ENCODE assay signal across 8 mouse cellular contexts in the genomic region with DNA sequence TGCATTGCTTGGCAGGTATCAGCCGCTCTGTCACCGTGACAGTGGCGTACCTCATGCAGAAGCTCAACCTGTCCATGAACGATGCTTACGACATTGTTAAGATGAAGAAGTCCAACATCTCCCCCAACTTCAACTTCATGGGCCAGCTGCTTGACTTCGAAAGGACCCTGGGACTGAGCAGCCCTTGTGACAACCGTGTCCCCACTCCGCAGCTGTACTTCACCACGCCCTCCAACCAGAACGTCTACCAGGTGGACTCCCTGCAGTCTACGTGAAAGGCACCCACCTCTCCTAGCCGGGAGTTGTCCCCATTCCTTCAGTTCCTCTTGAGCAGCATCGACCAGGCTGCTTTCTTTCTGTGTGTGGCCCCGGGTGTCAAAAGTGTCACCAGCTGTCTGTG. TPM values are rescaled to one million over a fixed set of nuclear protein-coding genes. Genes with fewer than 3 reads are reported as not detected.
A peak's percentile ranks its signal among the peaks of the same experiment; 100 is the strongest.
DNase-seq lines count a peak whose midpoint lies in the region; ATAC-seq and TF ChIP-seq lines count a peak whose summit lies in the region.

No protein-coding gene starts in this region.

- peak in 1 of 2 experiments; percentile 42 for DNase-seq in left cerebral cortex, adult 2 months (ENCODE audit: extremely low spot score in 1 of 2, low spot score in 2 of 2)
- no peak for DNase-seq in left cerebral cortex, adult 8-10 months (ENCODE audit: low spot score in 2 of 2)
- no peak for DNase-seq in gastrocnemius, adult 18-20 months (ENCODE audit: low spot score)

- H3K4me2 ChIP-seq in heart, embryonic 15.5 days = peak overlapping the region; percentile 91
- peak overlapping the region; percentile 48 for H3K4me2 ChIP-seq in liver, embryonic 16.5 days (ENCODE audit: low read depth, low read length)

- no peaks in the 10 kb centered on the region for H3K27me3 ChIP-seq in heart, embryonic 15.5 days
- peaks cover 38% of the 10 kb centered on the region for H3K27me3 ChIP-seq in liver, embryonic 16.5 days (ENCODE audit: control insufficient read depth, insufficient read depth, low read depth, low read length)

- 38% methylated on average over 14 of the region's 14 CpGs for WGBS in heart, embryonic 15.5 days
- WGBS in liver, embryonic 16.5 days (ENCODE audit: insufficient replicate concordance) = 38% methylated on average over 14 of the region's 14 CpGs

- ATAC-seq in heart, embryonic 15.5 days (replicated peaks; ENCODE audit: insufficient number of reproducible peaks, insufficient read depth, low FRiP score, low read depth) = no peak
- ATAC-seq in liver, embryonic 16.5 days (ENCODE audit: low read depth) = no peak
- no peak for ATAC-seq in granulocyte monocyte progenitor cell, adult 5-6 weeks (replicated peaks; ENCODE audit: poor library complexity, severe bottlenecking)
- no peak for ATAC-seq in cerebellum, adult (ENCODE audit: insufficient number of reproducible peaks, low FRiP score, low TSS enrichment)

- TF ChIP-seq CTCF in left cerebral cortex, adult 2 months (IDR thresholded peaks at IDR 0.05) = no peak
- TF ChIP-seq CTCF in cortical plate, adult 2 months (IDR thresholded peaks at IDR 0.05; ENCODE audit: extremely low read depth, insufficient read depth, low read length) = no peak

- peak; percentile 36; the same call in 1 of the 2 replicates for TF ChIP-seq POLR2A in cortical plate, adult 2 months (IDR thresholded peaks at IDR 0.05; ENCODE audit: extremely low read depth, insufficient read depth, low read length)

- intact Hi-C loops in left cerebral cortex, adult 2 months (cut with DNase I) = loop anchor here (5.0 kb wide), 1 partner anchor 256 kb away; no protein-coding TSS in a partner anchor

- peak overlapping the region; percentile 90 for H3K27ac ChIP-seq in left cerebral cortex, adult 2 months
- H3K27ac ChIP-seq in cortical plate, adult 2 months (ENCODE audit: insufficient read depth, low read length) = peak overlapping the region; percentile 60
- H3K27ac ChIP-seq in heart, embryonic 15.5 days = peak overlapping the region; percentile 97
- H3K27ac ChIP-seq in liver, embryonic 16.5 days (ENCODE audit: low read length) = peak overlapping the region; percentile 26; the same call in 1 of the 2 replicates

- no peaks in the 10 kb centered on the region for H3K9me3 ChIP-seq in heart, embryonic 15.5 days (replicated peaks)
- H3K9me3 ChIP-seq in liver, embryonic 16.5 days (replicated peaks; ENCODE audit: control insufficient read depth, low read length) = no peaks in the 10 kb centered on the region

- no peaks in the 10 kb centered on the region; the same call in 1 of the 2 replicates for H3K36me3 ChIP-seq in heart, embryonic 15.5 days
- H3K36me3 ChIP-seq in liver, embryonic 16.5 days (ENCODE audit: control insufficient read depth, insufficient read depth) = peaks cover 4% of the 10 kb centered on the region; the same call in 1 of the 2 replicates

- peaks cover 3% of the 10 kb centered on the region; the same call in 1 of the 2 replicates for H3K4me1 ChIP-seq in cortical plate, adult 2 months (ENCODE audit: control insufficient read depth, insufficient read depth, low read length)
- peaks cover 46% of the 10 kb centered on the region for H3K4me1 ChIP-seq in heart, embryonic 15.5 days (replicated peaks)
- H3K4me1 ChIP-seq in liver, embryonic 16.5 days (ENCODE audit: control insufficient read depth, low read depth, low read length) = peaks cover 17% of the 10 kb centered on the region

- peak overlapping the region; percentile 82 for H3K9ac ChIP-seq in heart, embryonic 15.5 days
- peak overlapping the region; percentile 27; the same call in 1 of the 2 replicates for H3K9ac ChIP-seq in liver, embryonic 16.5 days (ENCODE audit: low read depth, low read length)

- peak overlapping the region; percentile 82 for H3K4me3 ChIP-seq in left cerebral cortex, adult 2 months
- H3K4me3 ChIP-seq in cortical plate, adult 2 months (ENCODE audit: insufficient read depth, low read length) = peak overlapping the region; percentile 93
- H3K4me3 ChIP-seq in heart, embryonic 15.5 days = peak overlapping the region; percentile 74
- peak overlapping the region; percentile 66 for H3K4me3 ChIP-seq in liver, embryonic 16.5 days (ENCODE audit: low read depth, low read length)

RNA-seq across cellular contexts. Expression of a gene that starts 3.0 kb away (rescaled TPM):
- total RNA-seq in left cerebral cortex, adult 2 months (2021) = 100 to 1,000 TPM; 101 to 116 TPM
- total RNA-seq in left cerebral cortex, adult 8-10 months (2022) = 10 to 100 TPM; 46.0 to 76.2 (median 60.7) TPM
- polyA plus RNA-seq in cortical plate, adult 2 months (2012; rRNA removed) = 69.9 and 75.8 TPM in 2 replicates
- polyA plus RNA-seq in heart, embryonic 15.5 days (2015; fragmentation: Nextera tagmentation; extraction: Ambion mirVana) = 34.9 and 40.4 TPM in 2 replicates
- 25.1 and 29.0 TPM in 2 replicates for polyA plus RNA-seq in liver, embryonic 16.5 days (2015; fragmentation: Nextera tagmentation; extraction: Ambion mirVana)
- 11.6 and 12.2 TPM in 2 replicates for total RNA-seq in granulocyte monocyte progenitor cell, adult 5-6 weeks (2014; fragmentation: Nextera tagmentation)
- total RNA-seq in granulocyte monocyte progenitor cell, adult 5-6 weeks (2017) = 20.0 and 26.9 TPM in 2 replicates
- 10 to 100 TPM in 1 of 2 experiments, 1 to 10 TPM in 1; 7.2 to 12.4 TPM for total RNA-seq in gastrocnemius, adult 18-20 months (2021)

Comparison
In these comparisons a context has a peak if more than half of its experiments do, and no peak if none do; other contexts are left out.
1. H3K27ac ChIP-seq: peak in every context shown above with its lines; median percentile 97 in heart, embryonic 15.5 days; 90 in left cerebral cortex, adult 2 months; 60 in cortical plate, adult 2 months; 26 in liver, embryonic 16.5 days.